Comparison of ENCODE assay signal across 26 mouse cellular contexts in genomic region chr12:91845393-91845792, GRCm38 (mm10). TPM values are rescaled to one million over a fixed set of nuclear protein-coding genes. Genes with fewer than 3 reads are reported as not detected.
A peak's percentile ranks its signal among the peaks of the same experiment; 100 is the strongest.
DNase-seq lines count a peak whose midpoint lies in the region; ATAC-seq and TF ChIP-seq lines count a peak whose summit lies in the region.
"Had no signal": no experiment of that assay in that cellular context is flagged by ENCODE, and none has a peak within 500 bp of the region (broad histone marks: within the 10 kb centered on the region; RNA-seq: fewer than 3 reads in every experiment).

No protein-coding gene starts in this region.

- ATAC-seq in liver, embryonic 11.5 days (replicated peaks; ENCODE audit: low FRiP score), result no peak
- ATAC-seq in midbrain, embryonic 13.5 days, result no peak
- ATAC-seq: activated CD4-positive, CD25-positive, alpha-beta regulatory T cell, adult 4 months; inflammation-experienced regulatory T-cells, adult 6 months; midbrain, embryonic 15.5 days had no signal

- H3K4me1 ChIP-seq in liver, adult 2 months (ENCODE audit: control insufficient read depth, insufficient read depth, low read length), result peaks cover 16% of the 10 kb centered on the region
- peaks cover 8% of the 10 kb centered on the region; the same call in 1 of the 2 replicates for H3K4me1 ChIP-seq in liver, embryonic 11.5 days (replicated peaks; ENCODE audit: control insufficient read depth, insufficient read depth, low read length)
- H3K4me1 ChIP-seq in midbrain, embryonic 13.5 days (replicated peaks), result peaks cover 28% of the 10 kb centered on the region

- no peaks in the 10 kb centered on the region for H3K9me3 ChIP-seq in liver, embryonic 11.5 days (ENCODE audit: control insufficient read depth, low read length)
- no peaks in the 10 kb centered on the region for H3K9me3 ChIP-seq in midbrain, embryonic 13.5 days
- H3K9me3 ChIP-seq: embryonic facial prominence, embryonic 13.5 days; heart, embryonic 12.5 days; hindbrain, embryonic 12.5 days; liver, embryonic 13.5 days; midbrain, embryonic 15.5 days; neural tube, embryonic 15.5 days had no signal

- H3K4me2 ChIP-seq in liver, embryonic 11.5 days, result no peak overlapping the region
- no peak overlapping the region for H3K4me2 ChIP-seq in midbrain, embryonic 13.5 days (replicated peaks)
- H3K4me2 ChIP-seq: embryonic facial prominence, embryonic 13.5 days; heart, embryonic 12.5 days; hindbrain, embryonic 12.5 days; liver, embryonic 13.5 days; midbrain, embryonic 15.5 days; neural tube, embryonic 15.5 days had no signal

- no peak overlapping the region for H3K4me3 ChIP-seq in liver, adult 2 months (ENCODE audit: insufficient read depth, low read depth, low read length)
- no peak overlapping the region for H3K4me3 ChIP-seq in liver, embryonic 11.5 days (ENCODE audit: low read depth, low read length)
- H3K4me3 ChIP-seq in macrophage (ENCODE audit: inconsistent target), result no peak overlapping the region
- H3K4me3 ChIP-seq in midbrain, embryonic 13.5 days (replicated peaks), result no peak overlapping the region
- H3K4me3 ChIP-seq: embryonic facial prominence, embryonic 13.5 days; heart, embryonic 12.5 days; hindbrain, embryonic 12.5 days; layer of hippocampus, adult 2 months; liver, embryonic 13.5 days; midbrain, embryonic 15.5 days; neural tube, embryonic 15.5 days had no signal

- peaks cover 24% of the 10 kb centered on the region for H3K36me3 ChIP-seq in liver, adult 2 months (ENCODE audit: control insufficient read depth, insufficient read depth, low read length)
- peaks cover 13% of the 10 kb centered on the region for H3K36me3 ChIP-seq in liver, embryonic 11.5 days (ENCODE audit: control insufficient read depth, insufficient read depth, low read length)
- H3K36me3 ChIP-seq in macrophage (ENCODE audit: inconsistent target), result peaks cover 28% of the 10 kb centered on the region
- peaks cover 23% of the 10 kb centered on the region for H3K36me3 ChIP-seq in midbrain, embryonic 13.5 days

- H3K27ac ChIP-seq in liver, adult 2 months (replicated peaks; ENCODE audit: insufficient read depth, low read depth, low read length), result peak overlapping the region; percentile 37; the same call in 1 of the 2 replicates
- H3K27ac ChIP-seq in liver, embryonic 11.5 days (ENCODE audit: low read depth, low read length), result no peak overlapping the region
- H3K27ac ChIP-seq in macrophage, result peak overlapping the region; percentile 10; the same call in 1 of the 2 replicates
- H3K27ac ChIP-seq in midbrain, embryonic 13.5 days, result no peak overlapping the region
- H3K27ac ChIP-seq: embryonic facial prominence, embryonic 13.5 days; hindbrain, embryonic 12.5 days; layer of hippocampus, adult 2 months; liver, embryonic 13.5 days; midbrain, embryonic 15.5 days; neural tube, embryonic 15.5 days had no signal

- no peak for TF ChIP-seq POLR2A in liver, adult 2 months (IDR thresholded peaks at IDR 0.05; ENCODE audit: extremely low read depth, insufficient read depth, low read length)

- 39% methylated on average over 9 of the region's 9 CpGs for WGBS in liver, adult 2 months
- 89% methylated on average over 9 of the region's 9 CpGs for WGBS in liver, embryonic 11.5 days
- WGBS in macrophage (ENCODE audit: missing documents), result 91% methylated on average over 9 of the region's 9 CpGs
- WGBS in midbrain, embryonic 13.5 days, result 78% methylated on average over 9 of the region's 9 CpGs

- DNase-seq in liver, adult 2 months (ENCODE audit: extremely low read depth, low read depth, low spot score), result peak; percentile 67
- DNase-seq in liver, embryonic 11.5 days (ENCODE audit: low spot score), result no peak
- DNase-seq in 3T3-L1 (ENCODE audit: low read depth, low spot score), result peak; percentile 56
- DNase-seq in MN1 (ENCODE audit: low spot score), result peak; percentile 54
- no peak for DNase-seq in spleen, postnatal 36 days (ENCODE audit: low spot score in 2 of 2)
- DNase-seq: adrenal gland, postnatal 14 days; B cell, adult 2 months; cerebellum, adult 11 months; cerebellum, postnatal 10 days; heart, postnatal 14 days; kidney, adult 2 months; kidney, postnatal 10 days; left cerebral cortex, postnatal 4 days; liver, embryonic 13.5 days; retina, postnatal 1 day; thymus, postnatal 25 days had no signal

- H3K9ac ChIP-seq in liver, adult 2 months (ENCODE audit: low read depth, low read length), result no peak overlapping the region
- H3K9ac ChIP-seq in liver, embryonic 11.5 days (ENCODE audit: low read depth, low read length), result no peak overlapping the region
- H3K9ac ChIP-seq in midbrain, embryonic 13.5 days (replicated peaks), result no peak overlapping the region
- H3K9ac ChIP-seq: embryonic facial prominence, embryonic 13.5 days; heart, embryonic 12.5 days; hindbrain, embryonic 12.5 days; liver, embryonic 13.5 days; midbrain, embryonic 15.5 days; neural tube, embryonic 15.5 days had no signal

- H3K27me3 ChIP-seq in liver, adult 2 months (ENCODE audit: control insufficient read depth, insufficient read depth, low read length), result no peaks in the 10 kb centered on the region
- H3K27me3 ChIP-seq in liver, embryonic 11.5 days (replicated peaks; ENCODE audit: control insufficient read depth, insufficient read depth, low read length), result no peaks in the 10 kb centered on the region
- H3K27me3 ChIP-seq in midbrain, embryonic 13.5 days, result no peaks in the 10 kb centered on the region
- H3K27me3 ChIP-seq: embryonic facial prominence, embryonic 13.5 days; heart, embryonic 12.5 days; hindbrain, embryonic 12.5 days; liver, embryonic 13.5 days; midbrain, embryonic 15.5 days; neural tube, embryonic 15.5 days had no signal

- no peak for TF ChIP-seq CTCF in liver, adult 2 months (IDR thresholded peaks at IDR 0.05; ENCODE audit: low read depth, low read length)

- peaks cover 11% of the 10 kb centered on the region for H3K79me2 ChIP-seq in liver, adult 2 months (ENCODE audit: control insufficient read depth, insufficient read depth, low read length)
- peaks cover 58% of the 10 kb centered on the region for H3K79me2 ChIP-seq in macrophage (ENCODE audit: inconsistent target)

RNA-seq across cellular contexts. Expression of gene Sel1l, which starts 3.6 kb away (rescaled TPM):
- total RNA-seq in liver, adult 2 months (2014; rRNA removed), result 97.2 and 107 TPM in 2 replicates
- 37.5 and 37.7 TPM in 2 replicates for polyA plus RNA-seq in liver, adult 2 months (2012; rRNA removed)
- polyA plus RNA-seq in liver, embryonic 11.5 days (2014; fragmentation: Nextera tagmentation; extraction: Ambion mirVana), result 67.1 and 71.5 TPM in 2 replicates
- total RNA-seq in macrophage (2018; cell fraction: chromatin; rRNA removed), result 100 to 1,000 TPM; 198 to 591 (median 278) TPM
- total RNA-seq in macrophage (2018; cell fraction: cytosol; rRNA removed), result 100 to 1,000 TPM in 10 of 26 experiments, 10 to 100 TPM in 16; 57.6 to 147 (median 94.6) TPM
- total RNA-seq in macrophage (2018; cell fraction: nucleus; rRNA removed), result 100 to 1,000 TPM; 165 to 380 (median 236) TPM
- polyA plus RNA-seq in macrophage (2018), result 76.5 to 80.3 TPM (median 79.9 TPM) in 3 replicates
- polyA plus RNA-seq in midbrain, embryonic 13.5 days (2015; fragmentation: Nextera tagmentation; extraction: Ambion mirVana), result 102 and 105 TPM in 2 replicates

RNA-seq across cellular contexts. Expression of gene Ston2, which starts 57.2 kb away (rescaled TPM):
- total RNA-seq in liver, adult 2 months (2014; rRNA removed), result 4.6 and 6.5 TPM in 2 replicates
- 9.3 and 11.4 TPM in 2 replicates for polyA plus RNA-seq in liver, adult 2 months (2012; rRNA removed)
- polyA plus RNA-seq in liver, embryonic 11.5 days (2014; fragmentation: Nextera tagmentation; extraction: Ambion mirVana), result 29.1 and 33.6 TPM in 2 replicates
- 10 to 100 TPM in 10 of 26 experiments, 1 to 10 TPM in 16; 1.0 to 33.0 (median 5.4) TPM for total RNA-seq in macrophage (2018; cell fraction: chromatin; rRNA removed)
- 1 to 10 TPM in 24 of 26 experiments, under 1 TPM in 2; 0.91 to 9.6 (median 3.1) TPM for total RNA-seq in macrophage (2018; cell fraction: cytosol; rRNA removed)
- total RNA-seq in macrophage (2018; cell fraction: nucleus; rRNA removed), result 10 to 100 TPM in 11 of 26 experiments, 1 to 10 TPM in 15; 1.2 to 41.2 (median 8.7) TPM
- polyA plus RNA-seq in macrophage (2018), result 3.0 to 5.3 TPM (median 5.0 TPM) in 3 replicates
- polyA plus RNA-seq in midbrain, embryonic 13.5 days (2015; fragmentation: Nextera tagmentation; extraction: Ambion mirVana), result 3.8 and 7.4 TPM in 2 replicates

Comparison
In these comparisons a context has a peak if more than half of its experiments do, and no peak if none do; other contexts are left out.
1. DNase-seq: peak in liver, adult 2 months (single experiment), 3T3-L1 (single experiment) and MN1 (single experiment); none in liver, embryonic 11.5 days (single experiment) and spleen, postnatal 36 days (0 of 2).
2. H3K27ac ChIP-seq: peak in liver, adult 2 months (single experiment) and macrophage (single experiment); none in liver, embryonic 11.5 days (single experiment) and midbrain, embryonic 13.5 days (single experiment).